Mouse (Mus musculus) intestine, embryonic 16.5 days (tissue): ENCODE results near the gene Musk. TPM values are rescaled to one million over a fixed set of nuclear protein-coding genes. Genes with fewer than 3 reads are reported as not detected.

Source experiments
- ATAC-seq: fragments of 200-750 bp; cut with Nextera tagmentation; 2 replicates; pipeline ENCODE4 v1.8.0; 2017; ENCODE audit warnings: moderate TSS enrichment, moderate library complexity
- H3K27ac ChIP-seq: fragments of 300-500 bp; sonication (generic); 2 replicates; pipeline ENCODE4 v1.5.1; 2014; ENCODE audit warnings: mild to moderate bottlenecking, low read length
- H3K27me3 ChIP-seq: fragments of 300-500 bp; sonication (generic); replicated peaks from 2 replicates; pipeline ENCODE4 v1.6.1; 2014; ENCODE audit warnings: low read length, control low read depth, mixed read lengths; ENCODE audit not compliant: control insufficient read depth, insufficient read depth
- H3K36me3 ChIP-seq: fragments of 300-500 bp; sonication (generic); 2 replicates; pipeline ENCODE4 v1.6.1; 2014; ENCODE audit warnings: low read length, control low read depth; ENCODE audit not compliant: control insufficient read depth, insufficient read depth
- H3K4me1 ChIP-seq: fragments of 300-500 bp; sonication (generic); 2 replicates; pipeline ENCODE4 v1.6.1; 2014; ENCODE audit warnings: low read length, control low read depth, mixed read lengths; ENCODE audit not compliant: control insufficient read depth, insufficient read depth
- H3K4me2 ChIP-seq: fragments of 300-500 bp; sonication (generic); 2 replicates; pipeline ENCODE4 v1.6.1; 2014; ENCODE audit warnings: low read depth, low read length, control low read depth
- H3K4me3 ChIP-seq: fragments of 300-500 bp; sonication (generic); 2 replicates; pipeline ENCODE4 v1.5.1; 2014; ENCODE audit warnings: mild to moderate bottlenecking, low read length
- H3K9ac ChIP-seq: fragments of 300-500 bp; sonication (generic); 2 replicates; pipeline ENCODE4 v1.6.1; 2014; ENCODE audit warnings: low read depth, low read length
- H3K9me3 ChIP-seq: fragments of 300-500 bp; sonication (generic); 2 replicates; pipeline ENCODE4 v1.6.1; 2016; ENCODE audit warnings: low read length, control low read depth; ENCODE audit not compliant: control insufficient read depth
- WGBS: fragments of 180-500 bp; shearing (Covaris S2); extraction: QIAGEN DNeasy Blood & Tissue Kit; methylation state at CpG from one replicate; pipeline ENCODE4 v1.1.7; 2014; 5-methylcytosine and 5-hydroxymethylcytosine counted together
- polyA plus RNA-seq: library from polyadenylated mRNA; unstranded; fragments of >200 nt; fragmentation: Nextera tagmentation; extraction: Ambion mirVana; gene quantifications from 2 replicates; pipeline ENCODE4 v1.2.1, GENCODE M21; 2015

Gene Musk
- polyA plus RNA-seq, 1 experiment from 2014 or later, result 0.10 TPM

DNA sequence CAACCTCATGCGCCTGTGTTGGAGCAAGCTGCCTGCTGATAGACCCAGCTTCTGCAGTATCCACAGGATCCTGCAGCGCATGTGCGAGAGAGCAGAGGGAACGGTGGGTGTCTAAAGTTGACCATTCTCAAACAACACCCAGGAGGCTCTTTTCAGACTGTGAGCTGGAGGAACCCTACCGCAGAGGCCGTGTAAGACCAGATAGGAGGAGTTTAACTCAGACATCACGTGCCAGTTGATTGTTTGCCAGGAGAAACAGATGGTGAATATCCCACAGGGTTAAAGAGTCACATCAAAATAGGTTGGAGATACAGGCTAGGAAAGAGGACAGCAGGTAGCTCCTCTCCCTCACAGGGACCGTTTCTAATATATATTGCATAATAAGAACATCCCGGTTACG lies 87.8 kb downstream of the Musk start:
- WGBS, result 78% methylated on average over 10 of the region's 10 CpGs
- no peak for ATAC-seq
- no peak overlapping the region for H3K27ac ChIP-seq
- H3K4me1 ChIP-seq, result no peaks in the 10 kb centered on the region
- H3K27me3 ChIP-seq, result no peaks in the 10 kb centered on the region
- H3K4me2 ChIP-seq, result no peak overlapping the region
- H3K9ac ChIP-seq, result no peak overlapping the region
- no peaks in the 10 kb centered on the region for H3K36me3 ChIP-seq
- no peaks in the 10 kb centered on the region for H3K9me3 ChIP-seq
- H3K4me3 ChIP-seq, result no peak overlapping the region

DNA sequence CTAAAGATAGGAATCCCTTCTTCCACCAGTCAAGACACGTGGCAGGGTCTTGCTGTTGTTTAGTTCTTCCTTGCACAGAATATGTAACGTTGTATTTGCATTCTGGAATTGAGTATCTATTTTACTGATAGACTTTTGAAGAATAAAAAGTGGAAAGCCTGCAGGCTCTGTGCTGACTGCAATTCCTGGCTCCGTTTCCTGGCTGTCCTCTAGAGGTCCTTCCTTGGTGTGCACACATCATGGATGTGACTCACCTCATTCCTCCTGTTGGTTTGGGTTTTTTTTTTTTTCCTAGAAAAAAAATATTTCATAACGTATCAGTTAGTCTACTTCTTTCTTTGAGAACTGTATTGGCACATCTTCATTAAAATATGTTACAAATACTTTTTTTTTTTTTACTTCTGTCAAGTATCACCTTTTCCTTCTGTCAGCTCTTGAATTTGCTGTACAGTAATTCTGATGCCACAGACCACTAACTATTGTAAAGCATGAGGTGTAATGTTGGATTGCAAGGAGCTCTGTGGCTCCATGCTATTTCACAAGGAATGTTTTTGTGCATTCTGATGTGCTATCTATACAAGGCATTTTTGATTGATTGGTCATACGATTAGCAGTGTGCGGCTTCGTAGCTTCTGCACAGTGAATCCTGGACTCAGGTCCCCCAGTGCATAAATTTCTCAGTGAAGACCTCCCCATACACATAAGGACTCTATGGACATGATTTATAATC lies 88.5 kb downstream of the Musk start:
- Histone ChIP-seq H3K27ac (no peak overlapping the region), H3K27me3 (no peaks in the 10 kb centered on the region), H3K4me3 (no peak overlapping the region), H3K36me3 (no peaks in the 10 kb centered on the region), H3K4me2 (no peak overlapping the region), H3K9ac (no peak overlapping the region), H3K4me1 (no peaks in the 10 kb centered on the region), H3K9me3 (no peaks in the 10 kb centered on the region)
- 79% methylated on average over 7 of the region's 7 CpGs for WGBS
- no peak for ATAC-seq

DNA sequence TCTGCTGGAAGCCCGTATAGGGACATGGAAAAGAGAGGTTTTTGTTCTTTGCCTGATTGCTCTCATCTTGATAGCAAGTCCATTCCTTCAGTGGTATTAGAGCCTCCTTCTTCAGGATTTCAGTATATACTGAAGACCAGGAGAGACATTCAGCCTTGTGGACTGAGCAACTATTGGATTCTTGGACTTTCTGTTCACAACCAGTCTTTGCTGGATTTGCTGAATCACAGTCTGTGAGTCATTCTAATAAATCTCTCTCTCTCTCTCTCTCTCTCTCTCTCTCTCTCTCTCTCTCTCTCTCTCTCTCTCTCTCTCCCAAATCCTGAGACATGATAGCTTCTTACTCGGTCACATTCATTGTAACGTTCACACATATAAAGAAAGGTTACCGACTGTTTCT lies 93.4 kb downstream of the Musk start:
- no peak for ATAC-seq

DNA sequence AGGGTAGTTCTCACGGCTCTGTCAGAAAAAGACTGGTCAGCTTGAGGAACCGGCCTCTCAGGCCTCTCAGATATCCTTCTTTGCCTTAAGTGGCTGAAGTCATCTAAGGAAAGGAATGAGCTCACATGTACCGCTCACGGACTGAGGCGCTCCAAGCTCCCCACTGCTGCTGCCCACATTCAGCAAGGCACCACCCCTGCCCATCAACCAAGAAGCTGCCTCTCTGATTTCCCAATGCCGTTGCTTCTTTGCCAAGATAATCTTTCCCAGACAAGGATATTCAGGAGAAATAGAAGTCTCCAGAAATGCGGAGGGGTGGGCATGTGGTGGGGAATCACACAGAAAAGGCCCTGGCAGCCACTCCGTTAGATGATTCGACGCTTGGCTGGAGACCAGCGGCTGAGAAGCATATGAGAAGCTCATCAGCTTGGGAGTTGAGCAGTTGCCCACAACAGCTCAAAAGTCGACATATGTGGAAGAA lies 115.1 kb downstream of the Musk start:
- Histone ChIP-seq H3K4me1 (no peaks in the 10 kb centered on the region), H3K4me3 (no peak overlapping the region), H3K9me3 (no peaks in the 10 kb centered on the region), H3K4me2 (no peak overlapping the region), H3K36me3 (no peaks in the 10 kb centered on the region), H3K9ac (no peak overlapping the region), H3K27me3 (no peaks in the 10 kb centered on the region), H3K27ac (no peak overlapping the region)
- WGBS, result 80% methylated on average over 12 of the region's 12 CpGs
- ATAC-seq, result peak; percentile 21; the same call in 1 of the 2 replicates

More for the DNA sequence above, 93.4 kb downstream of the Musk start:
- Histone ChIP-seq H3K4me2 (no peak overlapping the region), H3K9ac (no peak overlapping the region), H3K27ac (no peak overlapping the region), H3K9me3 (no peaks in the 10 kb centered on the region), H3K27me3 (no peaks in the 10 kb centered on the region), H3K4me3 (no peak overlapping the region), H3K4me1 (no peaks in the 10 kb centered on the region), H3K36me3 (no peaks in the 10 kb centered on the region)
- WGBS, result 92% methylated on average over 4 of the region's 4 CpGs

DNA sequence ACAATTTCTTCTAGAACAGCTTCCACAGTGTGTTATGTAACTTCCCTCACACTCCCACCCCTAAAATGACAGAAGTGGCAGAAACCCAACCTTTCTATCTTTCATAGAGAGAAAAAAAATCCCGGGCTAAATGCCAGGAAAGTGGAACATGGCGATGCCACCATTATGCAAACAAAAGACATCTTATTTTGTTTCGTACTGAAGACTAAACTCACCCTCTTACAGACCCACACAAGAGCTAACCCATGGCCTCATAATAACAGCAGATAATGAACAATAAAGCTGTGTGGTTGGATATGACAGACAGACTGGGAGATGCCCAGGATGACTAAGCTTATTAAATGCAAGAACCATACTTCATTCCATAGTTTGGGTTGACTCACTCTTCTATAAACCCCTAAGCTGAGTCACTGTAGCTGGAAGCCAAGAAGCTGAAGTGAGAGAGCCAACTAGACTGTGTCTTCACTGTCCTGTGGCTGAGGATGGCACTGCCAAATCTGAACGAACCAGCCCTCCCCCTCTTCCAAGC lies 116.3 kb downstream of the Musk start:
- no peak for ATAC-seq
- H3K27me3 ChIP-seq, result no peaks in the 10 kb centered on the region
- 74% methylated on average over 4 of the region's 4 CpGs for WGBS

DNA sequence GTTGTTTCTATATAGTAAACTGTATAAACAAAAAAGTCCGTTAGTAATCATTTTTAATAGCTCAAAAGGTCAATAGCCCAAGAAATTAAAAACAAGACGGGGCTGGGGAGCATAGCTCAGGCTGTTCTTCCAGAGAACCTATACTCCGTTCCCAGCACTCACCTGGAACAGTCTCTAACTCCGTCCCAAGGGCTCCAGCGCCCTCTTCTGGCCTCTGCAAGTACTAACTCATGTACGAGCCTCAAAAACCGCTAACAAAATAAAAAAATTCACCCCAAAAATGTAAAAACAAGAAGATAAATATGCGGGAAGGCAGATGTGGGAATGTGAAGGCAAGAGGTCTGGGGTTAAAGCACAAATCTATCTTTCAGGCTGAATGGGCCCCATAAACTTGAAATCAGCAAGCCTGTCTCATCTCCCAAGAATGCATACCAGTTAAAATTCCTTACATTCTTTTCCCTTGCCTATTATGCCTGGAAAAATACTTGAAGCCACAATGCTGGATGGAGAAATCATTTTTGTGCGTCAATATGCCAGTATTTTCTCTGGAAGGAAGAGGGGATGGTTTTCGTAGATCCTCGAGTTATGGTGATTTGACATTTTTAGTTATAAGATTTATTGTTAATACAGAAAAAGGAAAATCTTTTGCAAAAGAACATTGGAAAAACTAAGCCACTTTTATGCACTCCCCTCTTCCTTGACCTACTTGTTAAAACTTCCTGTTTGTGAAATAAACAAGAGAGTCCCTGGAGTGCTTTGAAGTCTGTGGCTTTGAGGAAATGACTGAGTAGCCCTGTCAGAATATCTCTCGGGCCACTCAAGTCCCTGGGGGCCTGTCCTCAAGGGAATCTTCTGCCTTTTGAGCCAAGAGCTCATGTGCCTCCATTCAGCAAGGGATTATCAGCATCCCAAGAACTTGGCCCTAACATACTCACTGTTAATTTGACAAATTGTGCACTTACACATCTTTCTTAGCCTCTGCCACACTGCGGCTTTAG lies 127.7 kb downstream of the Musk start:
- ATAC-seq, result no peak
- no peak overlapping the region for H3K9ac ChIP-seq
- no peak overlapping the region for H3K27ac ChIP-seq
- H3K36me3 ChIP-seq, result no peaks in the 10 kb centered on the region
- H3K4me2 ChIP-seq, result no peak overlapping the region
- no peaks in the 10 kb centered on the region for H3K27me3 ChIP-seq
- whole genome bisulfite sequencing, result 70% methylated on average over 13 of the region's 13 CpGs
- no peaks in the 10 kb centered on the region for H3K4me1 ChIP-seq
- H3K9me3 ChIP-seq, result no peaks in the 10 kb centered on the region
- H3K4me3 ChIP-seq, result no peak overlapping the region

More for the DNA sequence above, 116.3 kb downstream of the Musk start:
- no peak overlapping the region for H3K9ac ChIP-seq
- H3K9me3 ChIP-seq, result no peaks in the 10 kb centered on the region
- no peak overlapping the region for H3K27ac ChIP-seq
- no peak overlapping the region for H3K4me3 ChIP-seq
- H3K36me3 ChIP-seq, result no peaks in the 10 kb centered on the region
- no peak overlapping the region for H3K4me2 ChIP-seq
- no peaks in the 10 kb centered on the region for H3K4me1 ChIP-seq

DNA sequence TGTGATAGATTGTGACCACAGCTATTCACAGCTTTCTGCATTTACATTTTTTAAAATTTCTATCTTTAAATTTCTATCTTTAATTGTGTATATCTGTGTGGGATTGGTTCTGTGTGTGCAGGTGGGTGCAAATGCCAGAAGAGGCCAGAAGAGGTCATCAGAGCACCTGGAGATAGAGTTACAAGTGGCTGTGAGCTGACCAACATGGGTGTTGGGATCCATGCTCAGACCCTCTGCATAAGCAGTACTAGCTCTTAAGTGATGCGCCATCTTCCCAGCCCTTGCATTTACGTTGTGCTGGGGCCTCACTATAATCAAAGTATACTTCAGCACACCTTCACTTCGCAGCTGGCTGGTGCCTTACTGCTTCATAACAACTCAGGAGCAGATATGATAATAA lies 129.8 kb downstream of the Musk start:
- 89% methylated on average over 3 of the region's 3 CpGs for WGBS
- ATAC-seq, result no peak

DNA sequence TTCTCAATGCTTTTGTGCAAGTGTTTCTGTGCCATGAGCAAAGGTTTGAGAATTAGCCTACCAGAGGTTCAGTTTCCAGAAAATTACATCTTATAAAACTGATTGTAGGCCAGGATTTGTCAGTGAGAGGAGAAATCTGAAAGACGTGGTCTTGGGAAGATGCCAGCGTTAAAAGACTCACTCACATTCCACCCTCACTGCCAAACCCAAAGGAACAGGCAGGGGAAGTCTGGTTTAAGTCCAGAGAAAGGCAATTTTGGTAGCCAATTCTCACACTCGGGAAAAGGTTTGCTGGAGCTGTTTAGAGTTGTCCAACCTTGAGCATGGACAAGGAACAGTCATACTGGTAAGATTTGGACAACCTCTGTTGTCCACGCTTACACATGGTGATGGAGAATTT lies 131.6 kb downstream of the Musk start:
- H3K4me2 ChIP-seq, result no peak overlapping the region
- peaks cover 4% of the 10 kb centered on the region; the same call in 1 of the 2 replicates for H3K9me3 ChIP-seq
- no peak overlapping the region for H3K9ac ChIP-seq
- H3K4me1 ChIP-seq, result no peaks in the 10 kb centered on the region
- WGBS, result 64% methylated on average over 4 of the region's 4 CpGs
- H3K27ac ChIP-seq, result no peak overlapping the region
- no peak overlapping the region for H3K4me3 ChIP-seq
- H3K36me3 ChIP-seq, result no peaks in the 10 kb centered on the region
- H3K27me3 ChIP-seq, result no peaks in the 10 kb centered on the region
- ATAC-seq, result no peak

More for the DNA sequence above, 129.8 kb downstream of the Musk start:
- no peak overlapping the region for H3K4me3 ChIP-seq
- no peaks in the 10 kb centered on the region for H3K27me3 ChIP-seq
- H3K27ac ChIP-seq, result no peak overlapping the region
- no peaks in the 10 kb centered on the region for H3K9me3 ChIP-seq
- no peaks in the 10 kb centered on the region for H3K36me3 ChIP-seq
- no peak overlapping the region for H3K4me2 ChIP-seq
- H3K4me1 ChIP-seq, result no peaks in the 10 kb centered on the region
- H3K9ac ChIP-seq, result no peak overlapping the region

DNA sequence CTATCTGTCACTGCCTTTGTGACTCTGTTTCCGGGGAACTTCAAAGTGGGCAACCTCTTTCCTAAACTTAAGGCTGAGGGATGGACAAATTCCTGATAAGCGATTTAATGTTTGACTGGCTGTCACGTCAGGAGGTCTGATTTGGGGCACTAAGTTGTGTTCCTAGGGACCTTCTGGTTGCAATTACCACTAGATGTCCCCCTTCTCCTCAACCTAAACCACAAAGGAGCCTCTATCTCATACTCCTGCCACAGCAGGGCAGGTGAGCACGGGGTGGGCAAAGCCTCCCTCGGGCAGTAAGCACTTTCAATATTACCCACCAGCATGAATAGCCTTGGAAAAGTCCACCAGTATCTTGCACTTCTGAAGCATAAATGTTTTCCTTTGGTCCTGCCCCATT lies 133.5 kb downstream of the Musk start:
- H3K27ac ChIP-seq, result no peak overlapping the region
- no peaks in the 10 kb centered on the region for H3K4me1 ChIP-seq
- 32% methylated on average over 5 of the region's 5 CpGs for WGBS
- no peak overlapping the region for H3K4me2 ChIP-seq
- no peak overlapping the region for H3K4me3 ChIP-seq
- ATAC-seq, result no peak
- H3K9me3 ChIP-seq, result peaks cover 4% of the 10 kb centered on the region; the same call in 1 of the 2 replicates
- H3K9ac ChIP-seq, result no peak overlapping the region
- no peaks in the 10 kb centered on the region for H3K36me3 ChIP-seq
- H3K27me3 ChIP-seq, result no peaks in the 10 kb centered on the region
